Mouse (Mus musculus): ENCODE results near the gene Slc45a1.

The Slc45a1 gene

DNA sequence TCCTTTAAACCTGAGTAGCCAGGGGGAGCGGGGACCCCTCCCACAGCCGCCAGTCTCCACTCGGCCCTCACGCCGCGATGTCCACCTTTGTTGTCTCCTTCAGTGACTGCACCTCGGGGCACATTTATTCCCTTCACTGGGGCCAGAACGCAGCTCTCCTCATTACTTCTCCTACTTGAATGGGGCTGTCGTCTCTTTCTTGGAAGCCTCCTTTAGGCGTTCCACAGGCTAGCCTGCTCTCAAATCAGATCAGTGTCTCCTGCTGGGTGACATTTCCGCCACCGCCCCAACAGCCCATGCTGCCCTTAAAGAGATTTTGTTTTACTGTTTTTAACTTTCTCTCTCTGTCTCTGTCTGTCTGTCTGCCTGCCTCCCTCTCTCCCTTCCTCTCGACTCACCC, 9.9 kb upstream of the Slc45a1 start:
- in situ Hi-C loops (cut with MboI; ENCODE audit: low sequenced_read_pairs) = no loop called here

- in situ Hi-C loops (cut with MboI; ENCODE audit: low sequenced_read_pairs) = loop anchor here (10.0 kb wide), 1 partner anchor 215 kb away; no protein-coding TSS in a partner anchor
These were observed 8.1 kb upstream of the Slc45a1 start for GRCm38 (mm10) chr4:150659926-150660610.

- in situ Hi-C loops (cut with MboI; ENCODE audit: low sequenced_read_pairs) = loop anchor here (10.0 kb wide), 1 partner anchor 218 kb away; no protein-coding TSS in a partner anchor
These were observed 4.5 kb upstream of the Slc45a1 start for GRCm38 (mm10) chr4:150656504-150656903.

DNA sequence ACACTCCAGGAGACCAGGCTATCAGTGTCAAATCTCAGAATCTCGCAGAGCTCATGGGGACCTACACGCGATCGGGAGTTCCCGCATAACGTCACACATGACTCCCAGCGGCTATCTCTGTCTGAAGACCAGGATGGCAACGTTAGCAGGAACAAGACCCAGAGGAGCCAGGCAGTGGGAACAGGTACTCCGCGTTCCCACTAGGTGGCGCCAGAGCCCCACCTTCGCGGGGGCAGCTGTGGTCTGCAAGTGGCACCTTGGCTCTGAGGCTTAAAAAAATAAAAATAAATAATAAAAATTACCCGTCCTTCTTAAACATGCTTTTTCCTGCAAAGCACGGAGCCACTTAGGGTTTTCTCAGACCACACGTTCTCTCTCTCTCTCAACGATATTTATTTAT, 4.0 kb upstream of the Slc45a1 start:
- in situ Hi-C loops (cut with MboI; ENCODE audit: low sequenced_read_pairs) = loop anchor here (10.0 kb wide), 1 partner anchor 219 kb away; no protein-coding TSS in a partner anchor

DNA sequence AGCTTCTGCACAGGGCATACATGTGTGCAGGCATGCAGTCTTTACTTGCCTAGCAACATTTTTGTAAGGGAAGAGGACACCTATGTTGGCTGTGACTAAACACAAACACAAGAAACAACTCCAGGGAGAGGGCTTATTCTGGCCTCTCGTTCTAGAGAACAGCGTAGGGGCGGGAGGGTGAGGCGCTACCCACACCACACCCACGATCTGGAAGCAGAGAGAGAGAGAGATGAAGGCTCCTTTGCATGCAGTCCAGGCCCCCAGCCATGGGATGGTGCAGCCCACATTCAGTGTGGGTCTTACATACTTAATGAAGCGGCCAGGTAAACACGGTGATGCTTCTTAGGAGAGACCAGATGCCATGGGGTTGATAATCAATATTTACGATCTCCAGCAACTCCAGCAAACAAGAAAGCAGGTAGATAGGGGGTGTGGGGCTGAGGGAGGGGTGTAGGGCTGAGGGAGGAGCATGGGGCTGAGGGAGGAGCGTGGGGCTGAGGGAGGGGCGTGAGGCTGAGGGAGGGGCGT, 1.2 kb upstream of the Slc45a1 start:
- in situ Hi-C loops (cut with MboI; ENCODE audit: low sequenced_read_pairs) = loop anchor here (10.0 kb wide), 1 partner anchor 222 kb away; no protein-coding TSS in a partner anchor

DNA sequence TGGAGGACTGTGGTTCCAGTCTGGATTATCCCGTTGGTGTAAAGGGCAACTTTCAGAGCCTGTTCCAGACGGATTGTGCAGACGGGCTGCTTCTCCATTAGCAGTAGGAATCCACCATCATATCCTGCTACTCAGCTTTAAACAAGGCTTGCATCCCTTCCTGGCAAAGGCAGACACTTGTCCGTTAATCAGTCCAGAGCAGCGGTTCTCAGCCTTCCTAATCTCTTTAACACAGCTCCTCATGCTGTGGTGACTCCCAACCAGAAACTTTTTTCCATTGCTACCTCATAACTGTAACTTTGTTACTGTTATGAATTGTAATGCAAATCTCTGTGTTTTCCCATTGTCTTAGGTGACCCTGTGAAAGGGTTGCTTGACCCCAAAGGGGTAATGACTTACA, 2.6 kb downstream of the Slc45a1 start:
- in situ Hi-C loops (cut with MboI; ENCODE audit: low sequenced_read_pairs) = no loop called here

GRCm38 (mm10) chr4:150644299-150644698, 7.7 kb downstream of the Slc45a1 start:
- in situ Hi-C loops (cut with MboI; ENCODE audit: low sequenced_read_pairs) = no loop called here

DNA sequence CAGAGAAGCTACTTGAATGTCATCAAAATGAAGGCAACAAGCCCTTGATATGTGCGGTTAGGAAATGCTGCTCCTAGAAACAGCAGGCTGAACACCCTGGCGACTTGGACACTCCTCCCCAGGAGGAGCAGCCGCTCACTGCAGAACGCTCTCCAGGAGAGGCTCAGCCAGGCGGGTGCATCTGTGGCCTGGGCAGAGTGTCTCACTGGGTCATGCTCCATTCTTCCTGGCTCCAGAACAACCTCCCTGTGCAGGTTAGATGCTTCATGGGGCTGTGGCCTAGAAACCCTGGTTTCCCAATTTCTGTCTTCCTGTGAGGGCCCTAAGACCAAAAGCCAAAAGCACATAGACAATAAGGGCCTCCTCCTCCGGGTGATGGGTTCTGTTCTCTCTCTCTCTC, 15.3 kb downstream of the Slc45a1 start:
- in situ Hi-C loops (cut with MboI; ENCODE audit: low sequenced_read_pairs) = no loop called here

DNA sequence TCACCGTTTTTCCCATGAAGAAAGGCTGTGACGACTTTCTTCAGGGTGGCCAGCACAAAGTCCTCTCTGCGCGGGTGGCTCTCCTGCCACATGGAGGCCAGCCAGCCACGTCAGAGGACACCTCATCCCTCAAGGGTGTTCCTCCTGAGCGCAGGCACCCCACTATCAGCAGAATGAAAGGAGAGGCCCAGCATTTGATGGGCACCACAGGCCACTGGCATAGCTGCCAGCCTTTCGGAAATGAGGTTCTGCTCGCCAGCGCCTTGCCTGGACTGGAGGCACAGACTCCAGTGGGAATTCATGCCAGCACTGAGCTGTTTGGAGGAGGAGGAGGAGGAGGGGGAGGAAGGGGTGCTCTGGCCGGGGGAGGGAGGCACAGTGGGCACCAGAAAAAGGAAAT, 16.4 kb downstream of the Slc45a1 start:
- in situ Hi-C loops (cut with MboI; ENCODE audit: low sequenced_read_pairs) = no loop called here

DNA sequence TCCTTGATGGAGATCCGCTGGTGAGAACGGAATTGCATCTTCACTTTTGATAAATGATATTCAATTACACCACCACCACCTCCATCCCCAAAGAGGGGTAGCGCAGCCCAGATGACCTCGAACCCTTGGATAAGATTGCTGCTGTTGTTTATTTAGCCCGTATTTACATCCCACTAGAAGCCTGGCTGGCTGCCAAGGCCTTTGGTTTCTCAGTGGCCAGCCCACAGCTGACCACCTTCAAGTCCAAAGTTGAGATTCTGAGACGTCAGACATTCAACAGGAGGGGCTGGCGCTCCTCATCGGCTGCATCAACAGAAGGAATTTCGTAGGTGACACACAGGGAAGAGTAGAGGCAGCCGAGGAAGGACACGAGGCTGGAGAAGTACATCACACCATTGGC, 22.7 kb downstream of the Slc45a1 start:
- in situ Hi-C loops (cut with MboI; ENCODE audit: low sequenced_read_pairs) = no loop called here

- in situ Hi-C loops (cut with MboI; ENCODE audit: low sequenced_read_pairs) = no loop called here
These were observed 25.8 kb downstream of the Slc45a1 start for GRCm38 (mm10) chr4:150625951-150626732.

DNA sequence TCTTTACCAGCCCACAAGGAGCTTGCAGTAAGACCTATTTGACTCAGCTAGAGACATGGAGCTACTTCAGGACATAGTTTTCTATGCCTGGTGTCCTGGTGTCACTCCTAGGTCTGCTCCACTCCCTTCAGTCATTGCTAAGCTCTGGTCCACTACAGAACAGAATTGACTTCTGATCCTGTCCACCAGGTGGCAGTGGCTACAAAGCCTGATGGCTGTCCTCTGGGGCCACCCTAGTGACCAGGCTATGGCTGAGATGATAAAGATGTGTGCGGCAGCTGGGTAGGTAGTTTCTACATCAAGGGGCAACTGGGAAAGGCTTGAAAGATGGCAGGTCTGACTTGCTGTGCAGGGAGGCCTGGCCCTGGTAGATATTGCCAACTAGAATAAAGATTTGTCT, 26.5 kb downstream of the Slc45a1 start:
- in situ Hi-C loops (cut with MboI; ENCODE audit: low sequenced_read_pairs) = no loop called here

GRCm38 (mm10) chr4:150624933-150625332, 27.0 kb downstream of the Slc45a1 start:
- in situ Hi-C loops (cut with MboI; ENCODE audit: low sequenced_read_pairs) = no loop called here

- in situ Hi-C loops (cut with MboI; ENCODE audit: low sequenced_read_pairs) = no loop called here
These were observed 27.7 kb downstream of the Slc45a1 start for GRCm38 (mm10) chr4:150624214-150624823.

DNA sequence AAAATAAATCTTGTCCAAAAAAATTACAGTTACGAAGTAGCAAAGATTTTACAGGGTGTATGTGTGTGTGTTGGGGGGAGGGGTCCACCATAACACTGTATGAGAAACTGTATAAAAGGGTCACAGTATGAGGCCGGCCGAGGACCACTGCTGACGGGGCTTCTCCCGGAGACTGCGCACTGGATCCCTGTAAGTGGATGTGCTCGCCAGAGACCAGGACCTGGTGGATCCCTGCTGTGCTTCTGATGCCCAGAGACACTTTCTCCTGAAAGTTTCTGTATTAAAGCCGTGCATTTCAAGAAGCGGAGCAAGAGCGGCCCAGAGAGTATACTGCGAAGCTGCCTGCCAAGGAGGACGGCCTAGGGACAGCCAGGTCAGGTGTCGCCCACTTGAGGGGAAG, 29.3 kb downstream of the Slc45a1 start:
- in situ Hi-C loops (cut with MboI; ENCODE audit: low sequenced_read_pairs) = no loop called here

DNA sequence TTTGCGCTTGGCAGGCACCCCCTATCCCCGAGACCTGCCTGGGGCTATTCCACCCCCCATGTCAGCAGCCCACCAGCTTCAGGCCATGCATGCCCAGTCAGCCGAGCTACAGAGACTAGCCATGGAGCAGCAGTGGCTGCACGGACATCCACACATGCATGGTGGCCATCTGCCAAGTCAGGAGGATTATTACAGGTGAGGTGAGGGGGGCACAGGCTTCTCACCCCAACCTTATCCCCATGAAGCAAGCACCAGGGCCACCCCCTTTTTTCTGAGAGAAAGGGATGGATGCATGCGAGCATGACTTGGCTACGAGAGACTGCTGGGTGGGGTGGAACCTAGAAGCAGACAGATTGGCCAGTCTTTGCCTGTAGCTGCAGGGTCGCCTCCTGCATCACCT, 33.0 kb downstream of the Slc45a1 start:
- in situ Hi-C loops (cut with MboI; ENCODE audit: low sequenced_read_pairs) = no loop called here

GRCm38 (mm10) chr4:150616841-150617240, 35.1 kb downstream of the Slc45a1 start:
- in situ Hi-C loops (cut with MboI; ENCODE audit: low sequenced_read_pairs) = no loop called here

- in situ Hi-C loops (cut with MboI; ENCODE audit: low sequenced_read_pairs) = no loop called here
These were observed 35.9 kb downstream of the Slc45a1 start for GRCm38 (mm10) chr4:150616029-150616420.

- in situ Hi-C loops (cut with MboI; ENCODE audit: low sequenced_read_pairs) = no loop called here
These were observed 36.5 kb downstream of the Slc45a1 start for GRCm38 (mm10) chr4:150615251-150616028.

- in situ Hi-C loops (cut with MboI; ENCODE audit: low sequenced_read_pairs) = no loop called here
These were observed 38.3 kb downstream of the Slc45a1 start for GRCm38 (mm10) chr4:150613715-150614114.

DNA sequence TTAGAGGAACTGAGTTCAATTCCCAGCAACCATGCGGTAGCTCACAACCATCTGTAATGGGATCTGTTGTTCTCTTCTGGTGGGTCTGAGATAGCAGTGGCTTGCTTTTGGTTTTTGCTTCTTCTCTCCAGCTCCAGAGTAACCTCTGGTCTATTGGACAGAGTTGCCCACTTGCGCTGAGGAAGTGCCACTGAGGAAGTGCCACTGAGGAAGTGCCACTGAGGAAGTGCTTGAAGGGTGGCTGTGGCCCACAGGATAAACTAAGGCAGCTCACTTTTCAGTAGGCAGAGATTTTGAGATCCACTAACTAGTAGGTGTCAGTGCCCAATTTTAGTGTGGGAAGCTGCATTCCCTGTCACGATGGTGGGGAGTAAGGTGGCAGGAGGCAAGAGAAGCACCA, 43.3 kb downstream of the Slc45a1 start:
- in situ Hi-C loops (cut with MboI; ENCODE audit: low sequenced_read_pairs) = no loop called here

Measured in CH12F3 (cell line).